Mouse (Mus musculus) embryonic facial prominence, embryonic 12.5 days (tissue): Measurements from ENCODE around the gene Atxn7. TPM values are rescaled to one million over a fixed set of nuclear protein-coding genes. Genes with fewer than 3 reads are reported as not detected.

Experiments
- ATAC-seq: fragments of 200-750 bp; cut with Nextera tagmentation; 2 replicates; pipeline ENCODE4 v1.8.0; 2017; ENCODE audit not compliant: insufficient number of reproducible peaks, insufficient read depth, low FRiP score, low TSS enrichment
- H3K27ac ChIP-seq: fragments of 300-500 bp; sonication (generic); 2 replicates; pipeline ENCODE4 v1.5.1; 2016; ENCODE audit warnings: mild to moderate bottlenecking
- H3K27me3 ChIP-seq: fragments of 300-500 bp; sonication (generic); 2 replicates; pipeline ENCODE4 v1.6.1; 2016; ENCODE audit warnings: mild to moderate bottlenecking, moderate library complexity
- H3K36me3 ChIP-seq: fragments of 300-500 bp; sonication (generic); 2 replicates; pipeline ENCODE4 v1.6.1; 2016; ENCODE audit warnings: mild to moderate bottlenecking
- H3K4me1 ChIP-seq: fragments of 300-500 bp; sonication (generic); 2 replicates; pipeline ENCODE4 v1.6.1; 2016
- H3K4me2 ChIP-seq: fragments of 300-500 bp; sonication (generic); replicated peaks from 2 replicates; pipeline ENCODE4 v1.6.1; 2016; ENCODE audit warnings: mild to moderate bottlenecking, moderate library complexity
- H3K4me3 ChIP-seq: fragments of 300-500 bp; sonication (generic); 2 replicates; pipeline ENCODE4 v1.5.1; 2016; ENCODE audit warnings: mild to moderate bottlenecking
- H3K9ac ChIP-seq: fragments of 300-500 bp; sonication (generic); 2 replicates; pipeline ENCODE4 v1.6.1; 2016; ENCODE audit warnings: mild to moderate bottlenecking, moderate library complexity
- H3K9me3 ChIP-seq: fragments of 300-500 bp; sonication (generic); 2 replicates; pipeline ENCODE4 v1.6.1; 2016; ENCODE audit warnings: mild to moderate bottlenecking, moderate library complexity
- WGBS: fragments of 180-500 bp; shearing (Covaris S2); methylation state at CpG from one replicate; pipeline ENCODE4 v1.1.7; 2016; 5-methylcytosine and 5-hydroxymethylcytosine counted together
- polyA plus RNA-seq: library from polyadenylated mRNA; unstranded; fragments of >200 nt; fragmentation: Nextera tagmentation; extraction: Ambion mirVana; gene quantifications from 2 replicates; pipeline ENCODE4 v1.2.1, GENCODE M21; 2016

Atxn7 gene
- polyA plus RNA-seq, 1 experiment from 2014 or later: 5.0 TPM

- peak overlapping the region; percentile 87 for H3K4me3 ChIP-seq
- H3K27ac ChIP-seq: peak overlapping the region; percentile 91; the same call in 1 of the 2 replicates
- 2% methylated on average over 9 of the region's 9 CpGs for WGBS
- peaks cover 12% of the 10 kb centered on the region for H3K4me1 ChIP-seq
- H3K9ac ChIP-seq: peak overlapping the region; percentile 99
- peak overlapping the region; percentile 65 for H3K4me2 ChIP-seq
- no peak for ATAC-seq
- no peaks in the 10 kb centered on the region for H3K27me3 ChIP-seq
- peaks cover 10% of the 10 kb centered on the region; the same call in 1 of the 2 replicates for H3K36me3 ChIP-seq
- H3K9me3 ChIP-seq: no peaks in the 10 kb centered on the region
Measured at GRCm38 (mm10) chr14:13960079-13960478, 1.2 kb upstream of the Atxn7 start.

GRCm38 (mm10) chr14:13960482-13961325 lies 536 bp upstream of the Atxn7 start:
- Histone ChIP-seq H3K4me3 (peak overlapping the region; percentile 87), H3K27me3 (no peaks in the 10 kb centered on the region), H3K27ac (peak overlapping the region; percentile 91), H3K36me3 (peaks cover 5% of the 10 kb centered on the region; the same call in 1 of the 2 replicates), H3K4me1 (peaks cover 12% of the 10 kb centered on the region), H3K9ac (peak overlapping the region; percentile 99), H3K9me3 (no peaks in the 10 kb centered on the region), H3K4me2 (peak overlapping the region; percentile 65)
- WGBS: under 1% methylated on average over 71 of the region's 75 CpGs
- ATAC-seq: peak; percentile 85

- no peaks in the 10 kb centered on the region for H3K9me3 ChIP-seq
- H3K4me2 ChIP-seq: no peak overlapping the region
- H3K27ac ChIP-seq: no peak overlapping the region
- H3K9ac ChIP-seq: no peak overlapping the region
- no peaks in the 10 kb centered on the region for H3K27me3 ChIP-seq
- 91% methylated on average over 6 of the region's 6 CpGs for WGBS
- no peak overlapping the region for H3K4me3 ChIP-seq
- peaks cover 12% of the 10 kb centered on the region for H3K4me1 ChIP-seq
- ATAC-seq: no peak
- no peaks in the 10 kb centered on the region for H3K36me3 ChIP-seq
Measured at GRCm38 (mm10) chr14:13962476-13962875, 1.2 kb downstream of the Atxn7 start.

- H3K4me2 ChIP-seq: no peak overlapping the region
- 56% methylated on average over 1 of the region's 1 CpGs for WGBS
- H3K4me1 ChIP-seq: peaks cover 12% of the 10 kb centered on the region
- no peak for ATAC-seq
- H3K27ac ChIP-seq: no peak overlapping the region
- H3K9ac ChIP-seq: no peak overlapping the region
- H3K9me3 ChIP-seq: no peaks in the 10 kb centered on the region
- H3K27me3 ChIP-seq: no peaks in the 10 kb centered on the region
- H3K36me3 ChIP-seq: no peaks in the 10 kb centered on the region
- H3K4me3 ChIP-seq: no peak overlapping the region
Measured at GRCm38 (mm10) chr14:13963527-13963926, 2.3 kb downstream of the Atxn7 start.

- Histone ChIP-seq H3K27me3 (no peaks in the 10 kb centered on the region), H3K4me1 (no peaks in the 10 kb centered on the region), H3K4me2 (no peak overlapping the region), H3K27ac (no peak overlapping the region), H3K36me3 (no peaks in the 10 kb centered on the region), H3K9me3 (no peaks in the 10 kb centered on the region), H3K9ac (no peak overlapping the region), H3K4me3 (no peak overlapping the region)
- WGBS: 38% methylated on average over 1 of the region's 1 CpGs
- no peak for ATAC-seq
Measured at GRCm38 (mm10) chr14:13967607-13968006, 6.4 kb downstream of the Atxn7 start.

- H3K9ac ChIP-seq: no peak overlapping the region
- H3K36me3 ChIP-seq: no peaks in the 10 kb centered on the region
- H3K27me3 ChIP-seq: no peaks in the 10 kb centered on the region
- H3K4me1 ChIP-seq: no peaks in the 10 kb centered on the region
- no peak overlapping the region for H3K4me3 ChIP-seq
- no peak overlapping the region for H3K27ac ChIP-seq
- no peak overlapping the region for H3K4me2 ChIP-seq
- no peaks in the 10 kb centered on the region for H3K9me3 ChIP-seq
- WGBS: 64% methylated on average over 5 of the region's 5 CpGs
- no peak for ATAC-seq
Measured at GRCm38 (mm10) chr14:13968476-13968875, 7.2 kb downstream of the Atxn7 start.

- 81% methylated on average over 3 of the region's 3 CpGs for WGBS
- H3K4me3 ChIP-seq: no peak overlapping the region
- ATAC-seq: no peak
- no peaks in the 10 kb centered on the region for H3K27me3 ChIP-seq
- H3K4me2 ChIP-seq: no peak overlapping the region
- no peaks in the 10 kb centered on the region for H3K9me3 ChIP-seq
- H3K36me3 ChIP-seq: no peaks in the 10 kb centered on the region
- H3K9ac ChIP-seq: no peak overlapping the region
- no peaks in the 10 kb centered on the region for H3K4me1 ChIP-seq
- no peak overlapping the region for H3K27ac ChIP-seq
Measured at GRCm38 (mm10) chr14:13970513-13970912, 9.3 kb downstream of the Atxn7 start.

- Histone ChIP-seq H3K9me3 (no peaks in the 10 kb centered on the region), H3K27ac (no peak overlapping the region), H3K4me3 (no peak overlapping the region), H3K27me3 (no peaks in the 10 kb centered on the region), H3K36me3 (no peaks in the 10 kb centered on the region), H3K4me1 (no peaks in the 10 kb centered on the region), H3K9ac (no peak overlapping the region), H3K4me2 (no peak overlapping the region)
- 56% methylated on average over 6 of the region's 6 CpGs for WGBS
- no peak for ATAC-seq
Measured at GRCm38 (mm10) chr14:13971644-13972234, 10.5 kb downstream of the Atxn7 start.

- no peaks in the 10 kb centered on the region for H3K4me1 ChIP-seq
- 79% methylated on average over 1 of the region's 1 CpGs for WGBS
Measured at GRCm38 (mm10) chr14:13977498-13977897, 16.3 kb downstream of the Atxn7 start.

GRCm38 (mm10) chr14:13981286-13981685 lies 20.0 kb downstream of the Atxn7 start:
- Histone ChIP-seq H3K4me3 (no peak overlapping the region), H3K27me3 (no peaks in the 10 kb centered on the region), H3K9ac (no peak overlapping the region), H3K27ac (no peak overlapping the region), H3K9me3 (no peaks in the 10 kb centered on the region), H3K36me3 (no peaks in the 10 kb centered on the region), H3K4me2 (no peak overlapping the region), H3K4me1 (no peaks in the 10 kb centered on the region)
- WGBS: 20% methylated on average over 2 of the region's 2 CpGs
- no peak for ATAC-seq

More at GRCm38 (mm10) chr14:13977498-13977897, 16.3 kb downstream of the Atxn7 start:
- no peak overlapping the region for H3K4me2 ChIP-seq
- H3K9ac ChIP-seq: no peak overlapping the region
- no peak overlapping the region for H3K27ac ChIP-seq
- no peak for ATAC-seq
- H3K9me3 ChIP-seq: no peaks in the 10 kb centered on the region
- no peak overlapping the region for H3K4me3 ChIP-seq
- H3K27me3 ChIP-seq: no peaks in the 10 kb centered on the region
- H3K36me3 ChIP-seq: no peaks in the 10 kb centered on the region

- no peak overlapping the region for H3K4me2 ChIP-seq
- WGBS: 53% methylated on average over 2 of the region's 2 CpGs
- no peaks in the 10 kb centered on the region for H3K4me1 ChIP-seq
- ATAC-seq: no peak
- H3K36me3 ChIP-seq: no peaks in the 10 kb centered on the region
- no peak overlapping the region for H3K9ac ChIP-seq
- H3K27me3 ChIP-seq: no peaks in the 10 kb centered on the region
- no peak overlapping the region for H3K27ac ChIP-seq
- H3K4me3 ChIP-seq: no peak overlapping the region
- H3K9me3 ChIP-seq: no peaks in the 10 kb centered on the region
Measured at GRCm38 (mm10) chr14:13982174-13982573, 20.9 kb downstream of the Atxn7 start.

GRCm38 (mm10) chr14:13988397-13988796 lies 27.2 kb downstream of the Atxn7 start:
- Histone ChIP-seq H3K27ac (no peak overlapping the region), H3K4me2 (no peak overlapping the region), H3K4me1 (no peaks in the 10 kb centered on the region), H3K9me3 (no peaks in the 10 kb centered on the region), H3K4me3 (no peak overlapping the region), H3K9ac (no peak overlapping the region), H3K27me3 (no peaks in the 10 kb centered on the region), H3K36me3 (no peaks in the 10 kb centered on the region)
- 64% methylated on average over 2 of the region's 2 CpGs for WGBS
- ATAC-seq: no peak
